Mouse (Mus musculus) layer of hippocampus, adult 8-10 months (tissue): Measurements from ENCODE around the gene Numb. TPM values are rescaled to one million over a fixed set of nuclear protein-coding genes. Genes with fewer than 3 reads are reported as not detected.
A peak's percentile ranks its signal among the peaks of the same experiment; 100 is the strongest.

Experiments used
- DNase-seq, 2 experiments: peaks; one replicate each; pipeline ENCODE4 v3.0.0; 2022; ENCODE audit warnings: low spot score in 2 of 2
- total RNA-seq, 4 experiments: library from RNA; stranded (reverse); gene quantifications; 2 replicates each; pipeline ENCODE4 v1.2.4; 2022

Numb gene
- total RNA-seq, 4 experiments from 2014 or later: 37.5 to 52.2 (median 41.4) TPM

- no peak for DNase-seq
Measured at GRCm38 (mm10) chr12:83785305-83785704, 136.4 kb downstream of the Numb start.

DNA sequence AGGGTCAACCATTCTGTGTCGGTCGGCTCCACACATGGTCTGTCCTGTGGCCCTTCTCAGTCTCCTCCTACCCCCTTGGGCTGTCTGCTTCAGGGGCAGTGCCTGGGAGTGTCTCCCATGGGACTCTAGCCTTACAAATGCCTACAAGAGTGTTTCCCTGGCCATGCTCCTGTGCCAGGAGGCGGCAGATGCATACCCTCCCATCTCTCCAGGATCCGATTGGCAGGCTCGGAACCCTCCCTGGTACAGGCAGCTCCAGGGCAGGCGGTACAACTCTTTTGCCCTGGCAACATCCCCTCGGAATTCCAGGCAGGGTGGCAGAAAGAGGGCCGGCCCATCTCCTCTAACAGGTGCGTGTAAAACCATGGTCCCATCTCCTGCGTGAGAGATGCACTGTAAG, 139.1 kb downstream of the Numb start:
- no peak for DNase-seq

DNA sequence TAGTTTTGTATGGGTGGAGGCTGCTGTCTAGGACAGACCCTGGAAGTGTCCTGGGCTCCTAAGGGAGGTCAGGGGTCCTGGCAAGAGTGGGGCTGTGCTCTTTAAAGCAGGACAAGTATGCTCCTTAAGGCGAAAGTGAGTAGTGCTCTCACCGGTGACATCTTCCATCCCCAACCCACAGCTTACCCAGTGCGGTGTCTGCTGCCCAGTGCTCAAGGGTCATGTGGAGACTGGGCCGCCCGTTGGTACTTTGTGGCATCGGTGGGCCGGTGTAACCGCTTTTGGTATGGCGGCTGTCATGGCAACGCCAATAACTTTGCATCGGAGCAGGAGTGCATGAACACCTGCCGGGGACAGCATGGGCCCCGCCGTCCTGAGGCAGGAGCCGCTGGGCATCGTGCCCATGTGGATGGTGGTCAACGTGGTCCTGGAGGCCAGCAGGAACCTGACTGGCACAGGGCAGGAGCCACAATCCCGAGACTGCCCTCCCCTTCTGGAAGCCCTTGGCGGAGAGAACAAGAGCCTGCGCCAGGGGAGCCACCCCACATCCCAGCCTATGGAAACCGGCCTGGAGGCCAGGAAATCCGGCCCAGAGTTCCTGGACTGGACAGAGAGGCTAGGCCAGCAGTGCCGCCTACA, 140.0 kb downstream of the Numb start:
- no peak for DNase-seq

DNA sequence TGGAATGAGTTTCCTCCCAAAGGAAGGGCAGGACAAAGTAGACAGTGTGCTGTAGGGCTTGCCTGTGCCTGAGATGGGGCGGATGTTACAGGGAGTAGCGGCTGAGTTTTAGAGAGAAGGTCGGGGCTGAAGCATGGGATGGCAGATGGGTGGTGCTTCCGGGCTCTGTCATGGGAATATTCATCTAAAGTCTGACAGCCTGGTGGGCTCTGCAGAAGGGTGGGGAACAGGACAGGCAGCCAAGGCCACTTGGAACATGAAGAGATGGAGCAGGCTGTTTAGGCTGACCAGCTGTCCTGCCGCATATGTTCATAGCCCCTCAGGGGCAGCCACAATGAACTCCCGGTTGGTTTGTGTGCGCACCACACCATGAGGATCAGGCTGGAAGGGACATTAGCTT, 140.5 kb downstream of the Numb start:
- DNase-seq: no peak

- no peak for DNase-seq
Measured at GRCm38 (mm10) chr12:83780181-83780580, 141.6 kb downstream of the Numb start.

GRCm38 (mm10) chr12:83776766-83777165, 145.0 kb downstream of the Numb start:
- DNase-seq: no peak

DNA sequence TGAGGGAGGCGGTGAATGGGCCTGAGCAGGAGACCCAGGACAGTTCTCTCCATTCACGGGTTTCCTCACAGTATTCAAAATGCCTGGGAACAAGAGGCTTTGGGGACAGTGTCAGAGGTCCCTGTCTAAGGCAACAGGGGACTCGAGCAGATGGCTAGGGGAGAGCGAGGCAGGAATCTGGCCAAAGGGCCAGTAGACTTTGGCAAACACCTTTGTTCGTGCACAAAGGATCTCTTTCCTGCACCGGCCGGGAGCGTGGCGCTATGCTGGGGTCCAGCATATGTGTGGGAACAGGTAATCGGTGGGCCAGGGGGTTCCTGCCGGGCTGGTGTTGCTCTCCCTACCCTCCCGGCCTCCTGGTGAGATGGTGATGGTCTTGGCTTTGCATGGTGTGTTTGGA, 146.1 kb downstream of the Numb start:
- no peak for DNase-seq

DNA sequence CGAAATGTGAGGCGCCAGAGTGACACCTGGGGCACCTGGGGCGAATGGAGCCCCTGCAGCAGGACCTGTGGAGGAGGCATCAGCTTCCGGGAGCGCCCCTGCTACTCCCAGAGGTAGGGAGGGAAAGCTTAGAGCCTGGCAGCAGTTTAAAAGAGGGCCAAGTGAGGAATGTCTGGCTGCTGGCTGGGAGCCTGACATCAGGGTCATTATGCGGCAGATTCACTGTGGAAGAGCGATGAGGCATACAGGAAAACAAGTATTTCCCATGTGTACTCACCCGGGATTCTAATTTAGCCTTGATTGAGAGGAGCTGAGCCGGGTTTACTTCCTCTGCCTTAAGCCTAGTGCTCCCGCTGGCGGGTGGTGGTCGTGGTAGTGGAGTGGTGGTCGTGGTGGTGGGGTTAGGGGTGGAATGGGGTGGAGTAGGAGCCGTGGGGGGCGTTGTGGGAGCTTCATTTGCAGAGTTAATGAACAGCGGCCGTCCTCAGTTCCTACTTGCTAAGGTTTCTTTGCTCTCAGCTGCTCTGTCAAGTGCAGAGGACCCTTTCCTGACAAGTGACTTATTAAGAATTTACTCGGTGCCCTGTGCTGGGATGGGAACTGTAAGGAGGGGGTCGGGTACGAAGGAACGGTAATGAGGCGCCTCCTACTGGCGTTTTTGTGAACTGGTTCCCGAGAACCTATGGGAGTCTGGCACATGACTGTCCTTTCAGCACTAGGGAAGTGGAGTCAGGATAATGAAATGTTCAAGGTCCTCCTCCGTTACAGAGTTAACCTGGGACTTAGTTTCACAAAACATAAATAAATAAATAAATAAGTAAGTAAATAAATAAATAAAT, 151.1 kb downstream of the Numb start:
- DNase-seq: peak in 1 of 2 experiments; percentile 33

GRCm38 (mm10) chr12:83768235-83768899, 153.4 kb downstream of the Numb start:
- no peak for DNase-seq

- DNase-seq: no peak
Measured at GRCm38 (mm10) chr12:83767833-83768232, 153.9 kb downstream of the Numb start.

- DNase-seq: no peak
Measured at GRCm38 (mm10) chr12:83765965-83766603, 155.7 kb downstream of the Numb start.

DNA sequence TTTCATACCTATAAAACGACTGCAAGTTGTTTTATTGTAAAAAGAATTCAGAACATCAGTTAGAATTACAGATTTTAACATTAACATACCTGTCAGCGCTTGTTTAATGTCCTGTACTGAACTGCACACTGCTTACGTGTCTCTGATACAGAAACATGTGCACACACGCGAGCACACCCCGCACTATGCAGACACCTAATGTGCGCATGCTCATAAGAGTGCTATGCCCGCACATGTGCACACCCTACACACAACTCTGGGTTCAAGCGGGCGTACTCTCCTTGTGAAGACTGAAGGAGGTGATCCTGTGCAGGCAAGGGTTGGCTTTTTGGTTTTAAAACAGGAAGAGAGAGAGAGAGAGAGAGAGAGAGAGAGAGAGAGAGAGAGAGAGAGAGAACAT, 157.2 kb downstream of the Numb start:
- DNase-seq: no peak

DNA sequence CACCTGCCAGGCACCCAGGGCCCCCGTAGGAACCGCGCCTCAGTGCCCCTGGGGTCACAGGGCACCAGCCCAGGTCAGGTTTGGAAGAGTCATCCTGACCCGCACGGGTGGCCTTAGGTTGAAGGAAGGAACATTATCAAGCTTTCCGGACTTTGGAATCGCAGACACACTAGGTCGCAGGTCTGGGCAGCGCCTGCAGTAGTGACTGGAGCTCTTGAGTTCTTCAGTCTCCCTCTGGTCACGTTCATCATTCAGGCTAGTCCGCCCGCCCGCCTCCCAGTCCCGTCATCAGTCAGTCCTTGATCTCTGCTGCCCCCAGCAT, 157.7 kb downstream of the Numb start:
- DNase-seq: no peak

GRCm38 (mm10) chr12:83763311-83764043, 158.3 kb downstream of the Numb start, which contains the start of gene Papln:
Papln (plus strand) TSS chr12:83763634.
- DNase-seq: no peak

DNA sequence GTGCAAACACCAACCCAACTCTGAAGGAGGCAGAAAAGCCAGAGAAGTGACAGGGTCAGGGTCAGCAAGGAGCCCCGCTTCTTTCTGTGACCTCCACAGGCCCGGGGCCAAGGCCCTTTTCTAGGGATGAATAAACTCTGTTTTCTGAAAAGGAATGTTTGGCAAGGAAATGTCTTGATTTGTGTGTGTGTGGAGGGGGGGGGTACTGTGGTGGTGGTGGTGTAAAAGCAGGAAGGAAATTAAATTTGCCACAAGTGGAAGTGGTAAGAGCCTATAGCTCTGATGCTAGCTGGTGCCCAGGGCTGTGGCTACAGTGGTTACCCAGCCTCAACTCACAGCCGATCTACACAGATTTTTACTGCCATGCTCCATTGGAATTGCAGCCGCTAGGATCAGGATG, 159.0 kb downstream of the Numb start:
- no peak for DNase-seq

GRCm38 (mm10) chr12:83760201-83760600, 161.5 kb downstream of the Numb start:
- DNase-seq: no peak

- DNase-seq: no peak
Measured at GRCm38 (mm10) chr12:83758735-83759134, 163.0 kb downstream of the Numb start.

DNA sequence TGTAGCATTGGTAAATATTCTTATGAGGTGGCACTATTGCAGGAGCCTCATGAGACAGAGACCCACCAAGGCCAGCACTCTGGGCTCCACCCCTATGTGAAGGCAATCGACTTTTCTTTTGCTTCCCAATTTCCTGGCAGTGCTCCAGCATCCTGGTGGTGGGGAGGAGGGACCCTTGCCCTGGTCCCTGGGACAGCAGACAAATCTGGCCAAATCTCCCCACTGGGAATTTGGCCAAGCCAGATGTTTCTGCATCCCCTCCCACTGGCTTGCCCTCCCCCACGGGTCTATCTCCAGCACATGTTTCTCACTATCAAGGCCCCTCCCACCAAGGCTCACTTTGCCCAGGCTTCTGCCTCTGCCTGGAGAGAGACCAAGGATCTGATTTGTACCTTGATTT, 169.2 kb downstream of the Numb start:
- DNase-seq: no peak

GRCm38 (mm10) chr12:83749186-83749585, 172.5 kb downstream of the Numb start:
- DNase-seq: no peak
